Mouse (Mus musculus) erythroblast, adult 5-6 weeks (primary cell): ENCODE data around the gene Adh6a. TPM values are rescaled to one million over a fixed set of nuclear protein-coding genes. Genes with fewer than 3 reads are reported as not detected.

ENCODE experiments used
- ATAC-seq: replicated peaks from 2 replicates; pipeline ENCODE4 v1.8.0; 2016; ENCODE audit warnings: moderate number of reproducible peaks, mild to moderate bottlenecking, moderate TSS enrichment, inconsistent platforms; ENCODE audit not compliant: poor library complexity, low FRiP score, severe bottlenecking
- total RNA-seq, 2 experiments: library from RNA; stranded (forward) in 1 of 2; stranded (reverse) in 1 of 2; fragments of 150-400 nt in 1 of 2; fragments of 200-764, 138-1000 nt in 1 of 2; gene quantifications; 2 replicates each; pipeline versions ENCODE4 v1.2.3 to v1.2.4; 2015 to 2017; ENCODE audit warnings: low replicate concordance in 2 of 2

Gene Adh6a
- total RNA-seq (2015; ENCODE audit: low replicate concordance) = not detected in 2 replicates
- not detected in 2 replicates for total RNA-seq (2017; ENCODE audit: low replicate concordance)

DNA sequence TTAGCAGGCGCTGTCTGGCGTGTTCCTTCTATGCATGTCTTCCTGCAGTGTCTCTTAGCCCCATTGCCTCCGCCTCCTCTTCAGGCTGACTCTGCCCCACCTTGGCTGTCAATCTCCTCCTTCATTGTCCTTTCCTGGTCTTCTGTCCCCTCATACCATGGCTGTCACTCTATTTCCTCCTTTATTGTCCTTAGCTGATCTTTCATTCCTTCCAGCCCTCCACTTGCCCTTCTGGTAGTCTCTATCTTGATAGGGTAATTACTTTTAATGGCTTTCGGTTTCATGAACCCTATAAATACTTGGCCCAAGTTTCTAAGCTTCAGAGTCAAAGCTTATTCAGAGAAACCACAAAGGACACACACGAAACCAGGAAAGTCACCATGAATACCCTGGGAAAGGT, at the start of gene Adh6a:
Gene Adh6a (plus strand): TSS at position 322 of the 400 bp plus-strand sequence.
- no peak for ATAC-seq

DNA sequence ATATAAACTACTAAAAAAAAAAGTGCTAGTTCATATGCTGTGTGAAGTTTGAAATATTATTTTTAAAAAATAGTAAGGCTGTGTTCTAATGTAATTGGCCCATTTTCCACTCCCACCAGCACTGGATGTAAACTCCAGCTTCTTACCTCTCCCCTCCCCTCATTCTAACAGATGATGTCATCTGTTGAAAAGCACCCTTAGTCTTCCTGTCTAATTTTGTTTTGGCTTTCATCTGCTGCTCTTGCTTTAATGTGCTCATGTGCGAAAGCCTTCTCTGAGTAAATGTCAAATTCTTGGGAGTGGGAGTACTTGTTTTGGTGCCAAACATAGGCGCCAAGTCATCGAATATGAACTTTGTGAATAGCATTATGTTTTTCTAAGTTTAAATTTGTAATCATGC, 48.4 kb upstream of the Adh6a start:
- ATAC-seq = no peak

DNA sequence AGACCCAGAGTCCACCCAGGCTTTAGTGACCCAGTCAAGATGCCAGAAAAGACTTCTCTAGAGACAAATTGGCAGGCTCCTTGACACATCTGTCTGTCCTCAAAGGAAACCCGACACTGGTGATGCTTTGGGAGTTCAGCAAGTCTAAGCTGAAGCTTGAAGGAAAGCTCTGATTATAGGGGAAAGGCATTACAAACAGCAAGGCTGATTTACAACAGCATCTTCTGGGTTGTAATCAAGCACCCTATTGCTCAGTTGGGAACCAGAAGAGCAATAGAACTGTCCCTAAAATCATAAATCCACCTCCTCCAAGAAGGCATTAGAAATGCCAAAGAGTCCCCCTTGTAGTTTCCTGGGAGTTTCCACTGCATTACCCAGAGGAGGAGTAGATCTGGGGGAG, 42.6 kb upstream of the Adh6a start:
- ATAC-seq = no peak

DNA sequence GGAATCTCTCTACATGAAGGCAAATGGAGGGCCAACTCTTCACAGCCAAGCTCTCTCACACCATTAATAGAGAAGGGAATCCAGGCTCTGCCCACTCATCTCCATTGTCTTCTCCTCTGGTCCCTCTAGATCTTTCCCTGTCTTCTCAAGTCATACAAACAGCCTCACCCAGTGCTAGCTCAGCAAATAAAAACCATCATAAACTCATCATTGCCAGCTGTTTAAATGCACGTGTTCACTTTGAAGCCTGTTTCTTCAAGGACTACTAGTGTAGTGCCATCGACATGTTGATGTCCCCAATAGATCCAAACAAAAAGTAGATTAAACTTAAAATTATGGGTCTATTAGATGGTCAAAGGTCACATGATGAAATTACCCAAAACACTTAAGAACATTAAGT, 41.8 kb upstream of the Adh6a start:
- ATAC-seq = no peak

DNA sequence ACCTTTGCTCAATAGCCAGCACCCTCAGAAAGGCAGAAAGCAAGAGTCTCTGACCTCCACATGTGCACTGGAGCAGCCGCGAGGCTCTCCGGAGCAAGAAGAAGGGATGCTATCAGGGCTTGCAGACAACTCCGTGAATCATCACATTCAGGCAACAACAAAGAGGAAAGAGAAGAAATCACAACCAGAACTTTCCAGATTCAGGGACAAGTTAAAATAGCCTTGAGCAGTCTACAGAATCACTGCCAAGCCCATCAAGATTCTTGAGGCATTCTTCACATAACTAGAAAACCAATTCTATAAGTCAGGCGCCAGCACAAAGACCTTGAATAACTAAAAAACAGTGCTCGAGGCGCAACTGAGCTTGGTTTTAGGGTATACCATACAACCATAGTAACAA, 40.0 kb upstream of the Adh6a start:
- no peak for ATAC-seq

DNA sequence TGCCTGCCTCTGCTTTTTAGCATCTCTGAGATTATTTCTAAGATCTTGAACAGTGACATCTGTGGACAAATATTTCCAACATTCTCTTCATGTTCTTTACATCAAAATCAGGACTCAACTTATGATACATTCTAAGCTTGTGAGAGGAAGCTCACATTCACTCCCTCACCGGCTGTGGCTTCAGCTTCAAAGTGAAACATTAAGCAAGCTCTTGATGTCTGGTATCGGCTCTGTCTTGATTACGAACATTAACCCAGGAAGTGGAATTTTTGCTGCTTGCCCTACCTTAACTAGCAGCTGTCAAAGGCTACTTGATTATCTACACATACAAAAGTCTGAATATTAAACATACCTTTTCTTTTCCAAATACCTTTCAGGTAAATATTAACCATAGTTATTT, 38.0 kb upstream of the Adh6a start:
- ATAC-seq = no peak

DNA sequence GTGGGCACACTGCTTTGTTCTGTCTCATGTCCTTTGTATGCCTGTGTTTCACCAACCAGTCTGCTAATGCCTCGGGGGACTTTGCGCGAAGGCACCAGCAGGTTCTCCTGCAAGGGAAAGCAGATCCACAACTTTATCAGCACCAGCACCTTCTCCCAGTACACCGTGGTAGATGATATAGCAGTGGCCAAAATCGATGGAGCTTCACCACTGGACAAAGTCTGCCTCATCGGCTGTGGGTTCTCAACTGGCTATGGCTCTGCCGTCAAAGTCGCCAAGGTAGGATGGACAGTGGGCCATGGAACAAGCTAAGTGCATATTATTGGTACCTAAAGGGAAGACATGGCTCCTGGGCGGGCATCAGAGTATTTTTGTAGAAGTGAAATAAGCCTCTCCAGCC, 30.5 kb upstream of the Adh6a start:
- ATAC-seq = no peak

DNA sequence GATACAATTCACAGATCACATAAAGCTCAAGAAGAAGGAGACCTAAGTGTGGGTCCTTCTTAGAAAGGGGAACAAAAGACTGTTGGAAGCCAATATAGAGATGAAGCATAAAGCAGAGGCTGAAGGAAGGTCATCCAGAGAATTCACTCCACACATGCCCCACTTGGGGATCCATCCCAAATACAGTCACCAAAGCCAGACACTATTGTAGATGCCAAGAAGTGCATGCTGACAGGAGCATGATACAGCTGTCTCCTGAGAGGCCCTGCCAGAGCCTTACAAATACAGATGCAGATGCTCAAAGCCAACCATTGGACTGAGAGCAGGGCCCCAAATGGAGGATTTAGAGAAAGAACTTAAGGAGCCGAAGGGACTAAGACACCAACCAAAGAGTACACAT, 29.3 kb upstream of the Adh6a start:
- no peak for ATAC-seq

DNA sequence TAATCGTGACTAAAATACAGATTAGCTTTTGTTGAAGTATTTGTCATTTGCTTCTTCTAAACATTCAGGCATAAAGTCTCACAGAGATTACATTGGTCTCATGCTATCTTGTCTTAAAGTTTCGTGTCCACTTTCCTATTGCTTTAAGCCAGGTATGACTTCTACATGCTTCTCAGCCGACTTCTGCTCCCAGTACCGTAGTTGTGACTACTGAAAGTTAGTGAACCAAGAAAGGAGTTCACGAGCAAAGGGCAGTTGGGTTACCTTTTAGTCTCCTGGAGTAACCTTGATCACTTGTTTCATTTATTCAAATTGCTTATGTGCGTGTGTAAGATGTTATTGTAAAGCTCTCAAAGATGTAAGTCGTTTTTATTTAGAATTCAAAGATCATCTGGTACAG, 27.1 kb upstream of the Adh6a start:
- ATAC-seq = no peak

DNA sequence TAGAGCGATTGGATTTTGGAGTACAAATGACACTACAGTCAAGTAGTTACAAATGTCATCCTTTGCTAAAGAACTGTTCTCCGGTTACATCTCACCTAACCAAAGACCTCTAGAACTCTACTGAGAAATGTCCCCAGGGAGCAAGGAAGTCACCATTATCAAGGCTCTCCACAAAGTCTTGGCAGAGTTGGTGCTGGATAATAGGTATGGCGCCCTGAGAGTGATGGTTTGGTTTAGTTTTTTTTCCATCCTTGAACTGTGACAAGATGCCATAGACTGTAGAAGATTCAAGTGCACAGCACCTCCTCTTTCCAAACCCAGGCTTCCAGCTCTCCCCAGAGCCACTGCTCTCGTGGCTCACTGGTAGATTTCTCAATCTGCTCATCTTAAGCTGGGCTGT, 25.4 kb upstream of the Adh6a start:
- ATAC-seq = no peak

DNA sequence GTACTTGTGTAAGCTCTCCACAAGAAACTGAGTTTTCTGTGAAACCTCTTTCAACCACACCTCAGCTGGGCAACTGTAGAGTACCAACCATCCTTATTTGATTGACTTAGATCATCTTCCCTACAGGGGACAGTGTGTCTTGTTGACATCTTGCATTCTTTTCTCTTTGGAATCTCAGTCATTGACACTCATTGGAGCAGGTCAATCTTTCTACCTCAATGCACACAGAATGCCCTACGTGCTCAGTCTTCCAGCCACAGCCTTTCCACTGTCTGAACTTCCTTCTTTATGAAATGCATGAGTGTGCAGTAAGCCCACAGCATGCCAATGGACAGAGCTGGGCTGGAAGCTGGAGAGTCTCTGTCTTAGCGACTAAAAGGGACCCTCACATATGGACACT, 22.4 kb upstream of the Adh6a start:
- ATAC-seq = no peak

DNA sequence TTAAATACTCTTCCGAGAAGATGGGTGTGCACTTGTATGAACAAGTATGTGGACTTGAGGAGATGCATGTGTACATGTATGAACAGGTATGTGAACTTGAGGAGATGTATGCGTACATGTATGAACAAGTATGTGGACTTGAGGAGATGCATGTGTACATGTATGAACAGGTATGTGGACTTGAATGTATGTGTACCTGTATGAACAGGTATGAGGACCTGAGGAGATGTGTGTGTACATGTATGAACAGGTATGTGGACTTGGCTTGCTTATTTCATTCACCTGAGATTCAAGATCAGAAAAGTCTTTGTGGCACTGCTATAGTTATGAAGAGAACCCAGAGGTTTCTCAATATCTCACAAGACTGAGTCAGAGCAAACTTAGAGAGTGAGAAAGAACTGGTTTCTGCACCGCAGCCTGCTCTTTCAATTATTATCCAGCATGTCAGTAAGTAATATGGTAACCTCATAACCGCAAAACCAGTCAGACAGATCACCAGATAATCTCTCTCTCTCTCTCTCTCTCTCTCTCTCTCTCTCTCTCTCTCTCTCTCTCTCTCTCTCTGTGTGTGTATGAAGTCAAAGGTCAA, 21.5 kb upstream of the Adh6a start:
- no peak for ATAC-seq

DNA sequence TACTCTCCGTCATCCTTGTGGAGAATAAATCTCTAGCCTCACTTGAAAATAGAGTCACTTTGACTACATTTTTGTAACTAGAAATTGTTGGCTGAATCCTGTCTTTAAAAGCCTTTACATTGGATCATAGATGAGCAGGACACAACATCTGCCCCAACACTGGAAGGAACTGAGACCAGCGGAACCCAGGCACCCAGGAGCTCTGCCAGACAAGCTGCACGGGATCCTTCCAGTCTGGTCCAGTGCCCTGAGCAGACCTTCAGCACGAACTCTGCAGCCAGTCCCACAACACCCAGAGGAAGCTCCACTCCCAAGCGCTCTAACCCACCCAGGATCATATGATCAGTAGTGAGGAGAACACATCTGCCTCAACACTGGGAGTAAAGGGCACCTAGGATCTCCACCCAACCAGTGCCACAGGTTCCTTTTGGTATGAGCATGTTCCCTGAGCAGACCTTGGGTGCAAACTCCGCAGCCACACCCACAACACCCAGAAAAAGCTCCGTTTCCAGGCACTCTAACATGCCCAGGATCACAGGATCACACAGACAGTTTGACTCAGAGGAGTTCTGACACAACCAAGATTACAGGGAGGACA, 19.7 kb upstream of the Adh6a start:
- ATAC-seq = no peak

DNA sequence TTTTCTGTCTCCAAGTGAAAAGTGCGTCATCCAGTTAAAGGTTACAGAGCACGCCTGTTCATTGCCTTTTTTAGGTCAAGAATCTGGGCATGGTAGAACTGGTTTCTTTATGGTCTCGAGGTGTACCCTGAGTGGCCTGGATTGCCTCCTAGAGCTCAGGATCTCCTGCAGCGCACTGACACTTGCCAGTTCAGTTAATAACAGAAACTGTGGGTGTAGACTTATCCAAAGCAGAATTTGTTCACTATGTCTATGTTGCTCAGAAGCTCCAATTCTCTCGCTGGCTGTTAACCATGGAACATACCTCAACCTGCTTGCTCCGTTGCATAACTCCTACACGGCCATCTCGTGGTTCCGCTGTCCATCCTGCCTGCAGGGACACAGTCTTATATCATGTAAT, 13.0 kb upstream of the Adh6a start:
- no peak for ATAC-seq

DNA sequence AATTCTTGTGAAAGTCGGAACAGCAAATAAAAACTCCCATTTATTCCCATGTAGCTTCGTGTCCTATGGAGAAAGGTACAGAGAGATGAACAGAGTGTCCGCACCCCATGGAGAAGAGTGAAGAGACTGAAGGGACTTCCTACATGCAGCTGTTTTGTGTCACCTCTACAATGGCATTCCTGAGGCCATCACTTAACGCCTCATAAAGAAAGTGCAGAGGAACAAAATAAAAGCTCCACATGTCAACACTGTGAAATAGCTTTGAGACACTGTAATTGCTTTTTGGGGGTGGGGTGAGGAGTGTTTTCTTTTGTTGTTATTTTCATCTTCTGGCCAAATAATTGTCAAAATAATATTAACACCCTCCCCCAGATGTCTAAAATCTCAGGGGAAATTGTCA, 10.4 kb upstream of the Adh6a start:
- ATAC-seq = no peak

DNA sequence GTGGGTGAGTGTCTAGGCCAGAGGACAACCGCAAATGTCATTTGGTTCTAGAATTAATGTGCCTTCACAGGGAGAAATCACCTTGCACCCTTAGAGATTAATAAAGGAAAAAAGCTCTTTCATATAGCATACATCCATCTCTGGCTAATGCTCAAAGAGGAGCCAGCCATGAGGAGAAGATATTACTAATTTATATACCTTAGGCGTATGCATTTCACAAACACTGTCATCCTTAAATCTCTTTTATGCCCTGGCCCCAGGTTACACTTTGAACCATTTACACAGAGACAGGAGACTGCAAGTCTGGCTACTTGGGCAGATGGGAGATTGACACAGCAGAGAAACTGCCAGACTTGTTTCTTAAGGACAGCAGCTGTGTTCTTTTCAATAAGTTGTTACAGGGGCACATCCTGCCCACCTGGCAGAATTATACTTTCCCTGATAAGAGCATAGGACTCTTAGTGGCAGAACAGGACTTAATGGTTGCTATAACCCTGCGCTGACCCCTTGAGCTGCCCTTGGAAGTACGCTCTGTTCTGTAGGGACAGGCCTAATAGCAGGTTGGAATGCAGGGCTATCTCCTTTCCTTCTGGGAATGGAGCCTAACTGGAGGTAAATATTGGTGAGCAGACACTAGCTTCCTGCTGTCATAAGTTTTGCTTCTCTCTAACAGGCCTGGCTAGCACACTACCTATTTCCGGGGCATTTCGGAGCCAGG, 9.2 kb upstream of the Adh6a start:
- ATAC-seq = no peak

DNA sequence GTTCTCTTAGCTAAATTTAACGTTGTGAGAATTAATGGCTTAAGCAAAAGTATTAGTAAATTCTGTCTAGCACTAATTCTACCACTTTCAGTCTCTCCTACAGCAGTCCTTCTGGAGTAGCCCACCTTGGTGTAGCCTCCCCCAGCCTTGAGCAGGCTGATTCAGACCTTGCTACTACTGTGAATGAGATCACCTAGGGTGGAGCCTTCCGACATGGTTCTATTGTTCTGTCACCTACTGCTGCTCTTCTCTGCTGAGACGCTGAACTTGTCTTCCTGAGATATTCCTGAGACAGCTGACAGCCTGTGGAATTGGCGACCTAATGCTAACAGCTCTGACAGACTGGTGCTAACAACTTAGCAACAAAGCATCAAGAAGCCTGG, 8.6 kb upstream of the Adh6a start:
- no peak for ATAC-seq

DNA sequence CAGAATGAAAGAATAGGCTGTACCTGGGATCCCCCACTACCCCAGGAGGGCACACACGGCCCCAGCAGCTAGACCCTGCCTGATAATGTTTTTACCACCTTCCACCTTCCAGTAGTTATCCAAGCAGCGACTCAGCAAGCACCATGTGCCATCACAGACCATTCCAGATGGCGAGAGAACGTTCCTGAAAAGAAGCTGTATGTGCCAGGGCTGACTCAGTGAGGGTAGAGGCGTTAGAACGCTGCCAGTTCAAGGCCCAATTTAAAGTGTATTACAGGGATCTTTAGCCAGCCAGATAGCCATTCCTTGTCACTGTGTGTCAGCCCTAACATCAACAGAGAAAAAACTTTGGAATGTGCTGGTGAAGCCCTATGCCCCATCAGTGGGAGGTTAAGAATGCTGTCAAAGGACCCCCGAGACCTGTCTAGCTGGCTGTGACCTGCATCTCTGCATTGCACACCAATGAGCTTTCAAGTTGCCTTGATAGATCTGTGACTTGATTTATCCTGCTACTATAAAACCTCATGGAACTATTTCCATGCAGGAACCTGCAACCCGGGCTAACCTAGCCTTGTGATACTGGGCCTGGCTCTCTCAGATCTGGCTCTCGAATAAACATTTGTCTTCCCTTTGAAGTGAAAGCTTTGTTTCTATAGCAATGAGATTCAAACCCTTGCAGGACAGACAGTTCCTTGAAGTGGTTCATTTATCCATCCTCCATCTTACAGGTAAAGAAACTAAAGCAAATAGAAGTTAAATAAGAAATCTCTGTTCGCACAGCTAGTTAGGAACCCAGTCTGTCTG, 7.4 kb upstream of the Adh6a start:
- ATAC-seq = no peak

DNA sequence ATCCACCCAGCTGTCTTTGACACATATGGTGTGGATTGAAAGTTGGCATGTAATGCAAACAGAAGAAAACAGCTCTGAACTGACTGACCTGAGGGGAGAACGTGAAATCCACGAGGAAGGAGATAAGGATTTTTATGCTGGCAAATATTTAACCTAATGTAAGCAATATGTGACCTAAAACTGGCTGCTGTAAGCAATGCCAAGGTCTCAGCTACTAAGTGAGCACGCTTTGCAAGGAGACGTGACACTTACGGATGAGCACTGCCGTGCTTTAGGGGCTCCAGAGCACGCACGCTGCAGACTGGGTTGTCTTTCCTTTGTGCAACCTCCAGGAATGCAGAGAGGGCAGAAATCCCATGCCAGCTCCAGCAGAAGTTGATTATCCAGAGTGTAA, 6.8 kb upstream of the Adh6a start:
- no peak for ATAC-seq

DNA sequence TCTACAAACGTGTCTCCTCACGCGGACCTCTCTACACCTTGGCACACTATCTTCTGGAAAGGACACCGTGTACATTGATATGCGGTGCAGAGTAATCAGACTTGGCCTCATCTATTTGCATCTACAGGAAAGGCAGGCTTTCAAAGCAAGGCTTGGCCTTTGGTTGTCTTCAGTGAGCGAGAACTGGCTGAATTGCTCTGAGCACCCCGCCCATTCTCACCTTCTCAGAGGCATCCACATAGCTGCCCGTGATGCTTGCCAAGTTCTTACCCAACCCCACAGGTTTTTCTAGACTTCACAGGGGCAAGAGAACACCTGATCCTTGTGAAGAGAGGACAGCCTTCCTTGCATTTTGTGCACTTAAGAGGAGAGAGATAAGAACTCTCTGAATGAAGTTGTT, 3.2 kb upstream of the Adh6a start:
- no peak for ATAC-seq

DNA sequence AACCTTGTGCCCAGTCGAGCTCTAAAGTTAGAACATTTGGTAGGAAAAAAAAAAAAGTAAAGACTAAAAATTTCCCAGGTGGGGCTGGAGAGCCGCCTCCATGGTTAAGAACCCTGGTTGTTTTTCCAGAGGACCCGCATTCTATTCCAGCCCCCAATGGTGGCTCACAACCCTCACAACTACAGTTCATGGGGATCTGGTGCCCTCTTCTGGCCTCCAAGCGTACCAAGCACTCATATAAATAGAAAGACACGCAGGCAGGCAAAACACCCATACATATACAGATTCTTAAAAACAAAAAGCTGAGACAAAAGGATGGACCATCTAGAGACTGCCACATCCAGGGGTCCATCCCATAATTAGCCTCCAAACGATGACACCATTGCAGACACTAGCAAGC, 2.1 kb upstream of the Adh6a start:
- ATAC-seq = no peak
